Comparison of ENCODE assay signal across 8 mouse cellular contexts in the genomic region with DNA sequence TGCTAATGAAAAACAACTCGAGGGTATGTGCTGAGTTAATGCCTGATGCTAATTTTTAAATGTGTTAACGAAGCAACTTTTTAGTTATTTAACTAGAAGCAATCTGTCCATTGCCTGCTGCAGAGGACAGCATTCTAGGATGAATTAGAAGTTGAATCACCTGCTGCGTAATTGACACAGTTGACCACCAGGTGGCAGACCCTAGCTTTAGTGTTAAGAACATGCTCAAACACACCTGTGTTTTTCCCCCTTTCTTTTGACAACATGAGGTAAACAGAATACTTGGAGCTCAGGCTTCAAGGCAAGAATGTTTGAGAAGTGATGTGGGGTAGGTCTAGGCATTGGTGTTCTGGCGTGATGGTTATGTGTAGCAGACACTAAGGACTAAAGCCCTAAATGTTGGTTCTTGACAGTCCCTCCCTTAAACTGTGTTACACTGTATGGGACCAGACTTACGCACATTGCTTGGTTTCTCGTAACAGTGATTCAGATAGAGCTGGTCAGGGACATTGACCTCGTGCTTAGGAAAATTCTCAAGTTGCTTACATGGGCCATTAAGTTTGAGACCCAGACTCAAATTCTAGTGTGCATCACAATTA. TPM values are rescaled to one million over a fixed set of nuclear protein-coding genes. Genes with fewer than 3 reads are reported as not detected.
A peak's percentile ranks its signal among the peaks of the same experiment; 100 is the strongest.
DNase-seq lines count a peak whose midpoint lies in the region; ATAC-seq lines count a peak whose summit lies in the region.

No protein-coding gene starts in this region.

- no peaks in the 10 kb centered on the region for H3K9me3 ChIP-seq in intestine, embryonic 14.5 days (ENCODE audit: control insufficient read depth, low read length)
- H3K9me3 ChIP-seq in intestine, embryonic 16.5 days (ENCODE audit: control insufficient read depth, low read length): no peaks in the 10 kb centered on the region
- no peaks in the 10 kb centered on the region for H3K9me3 ChIP-seq in midbrain, embryonic 11.5 days (ENCODE audit: control insufficient read depth, low read length)

- ATAC-seq in intestine, embryonic 14.5 days (replicated peaks; ENCODE audit: low FRiP score, low TSS enrichment, low read depth): no peak
- ATAC-seq in intestine, embryonic 16.5 days: no peak
- peak; percentile 79 for ATAC-seq in granulocyte monocyte progenitor cell, adult 5-6 weeks (replicated peaks; ENCODE audit: poor library complexity, severe bottlenecking)
- ATAC-seq in midbrain, embryonic 11.5 days (ENCODE audit: low FRiP score): peak; percentile 71; the same call in 1 of the 2 replicates

- H3K36me3 ChIP-seq in intestine, embryonic 14.5 days (ENCODE audit: control insufficient read depth, insufficient read depth, low read length): peaks cover 31% of the 10 kb centered on the region
- peaks cover 15% of the 10 kb centered on the region; the same call in 1 of the 2 replicates for H3K36me3 ChIP-seq in intestine, embryonic 16.5 days (ENCODE audit: control insufficient read depth, insufficient read depth, low read length)
- H3K36me3 ChIP-seq in midbrain, embryonic 11.5 days (ENCODE audit: control insufficient read depth, insufficient read depth, low read length): no peaks in the 10 kb centered on the region; the same call in 1 of the 2 replicates

- WGBS in intestine, embryonic 14.5 days: 43% methylated on average over 7 of the region's 7 CpGs
- 46% methylated on average over 7 of the region's 7 CpGs for WGBS in intestine, embryonic 16.5 days
- 50% methylated on average over 7 of the region's 7 CpGs for WGBS in midbrain, embryonic 11.5 days

- no peak overlapping the region for H3K4me2 ChIP-seq in intestine, embryonic 14.5 days (ENCODE audit: low read length)
- H3K4me2 ChIP-seq in intestine, embryonic 16.5 days (ENCODE audit: low read depth, low read length): no peak overlapping the region
- no peak overlapping the region for H3K4me2 ChIP-seq in midbrain, embryonic 11.5 days

- no peaks in the 10 kb centered on the region for H3K27me3 ChIP-seq in intestine, embryonic 14.5 days (replicated peaks; ENCODE audit: control insufficient read depth, insufficient read depth, low read length)
- no peaks in the 10 kb centered on the region for H3K27me3 ChIP-seq in intestine, embryonic 16.5 days (replicated peaks; ENCODE audit: control insufficient read depth, insufficient read depth, low read length)
- H3K27me3 ChIP-seq in midbrain, embryonic 11.5 days (ENCODE audit: control insufficient read depth, insufficient read depth, low read length): no peaks in the 10 kb centered on the region

- no peak overlapping the region for H3K4me3 ChIP-seq in intestine, embryonic 14.5 days (ENCODE audit: low read depth, low read length)
- H3K4me3 ChIP-seq in intestine, embryonic 16.5 days (ENCODE audit: low read length): no peak overlapping the region
- no peak overlapping the region for H3K4me3 ChIP-seq in midbrain, embryonic 11.5 days (ENCODE audit: low read depth, low read length)

- no peak overlapping the region for H3K9ac ChIP-seq in intestine, embryonic 14.5 days (ENCODE audit: low read length)
- no peak overlapping the region for H3K9ac ChIP-seq in intestine, embryonic 16.5 days (ENCODE audit: low read depth, low read length)
- no peak overlapping the region for H3K9ac ChIP-seq in midbrain, embryonic 11.5 days (ENCODE audit: low read length)

- H3K27ac ChIP-seq in intestine, embryonic 14.5 days (ENCODE audit: low read depth): no peak overlapping the region
- no peak overlapping the region for H3K27ac ChIP-seq in intestine, embryonic 16.5 days (ENCODE audit: low read length)
- H3K27ac ChIP-seq in midbrain, embryonic 11.5 days (ENCODE audit: low read depth, low read length): no peak overlapping the region

- DNase-seq in intestine, embryonic 14.5 days (ENCODE audit: low spot score): peak; percentile 73
- peak; percentile 39 for DNase-seq in T-cell, adult 2 months (ENCODE audit: low spot score)
- DNase-seq in cerebellum, postnatal 14 days: peak; percentile 86 to 91
- peak; percentile 24 to 75 for DNase-seq in layer of hippocampus, adult 18-20 months (ENCODE audit: low spot score in 2 of 2)
- peak; percentile 90 for DNase-seq in midbrain, embryonic 11.5 days (ENCODE audit: low spot score, missing footprints)
- peak; percentile 19 to 70 for DNase-seq in spleen, postnatal 10 days (ENCODE audit: low spot score in 2 of 2)

- H3K4me1 ChIP-seq in intestine, embryonic 14.5 days (replicated peaks; ENCODE audit: control insufficient read depth, insufficient read depth, low read length): no peaks in the 10 kb centered on the region
- H3K4me1 ChIP-seq in intestine, embryonic 16.5 days (ENCODE audit: control insufficient read depth, insufficient read depth, low read length): no peaks in the 10 kb centered on the region
- H3K4me1 ChIP-seq in midbrain, embryonic 11.5 days (ENCODE audit: control insufficient read depth, insufficient read depth, low read length): no peaks in the 10 kb centered on the region

RNA-seq across cellular contexts. Expression of gene Igsf10, which starts 22.8 kb away (rescaled TPM):
- polyA plus RNA-seq in intestine, embryonic 14.5 days (2014; fragmentation: Nextera tagmentation; extraction: Ambion mirVana): 6.9 and 7.5 TPM in 2 replicates
- 4.9 and 5.3 TPM in 2 replicates for polyA plus RNA-seq in intestine, embryonic 16.5 days (2015; fragmentation: Nextera tagmentation; extraction: Ambion mirVana)
- total RNA-seq in granulocyte monocyte progenitor cell, adult 5-6 weeks (2014; fragmentation: Nextera tagmentation): not detected in 2 replicates
- not detected in 2 replicates for total RNA-seq in granulocyte monocyte progenitor cell, adult 5-6 weeks (2017)
- 1 to 10 TPM; 1.5 to 2.1 TPM for total RNA-seq in layer of hippocampus, adult 18-20 months (2021)
- polyA plus RNA-seq in midbrain, embryonic 11.5 days (2014; fragmentation: Nextera tagmentation; extraction: Ambion mirVana): 2.8 and 4.5 TPM in 2 replicates

RNA-seq across cellular contexts. Expression of gene P2ry12, which starts 58.7 kb away (rescaled TPM):
- 1.9 and 2.5 TPM in 2 replicates for polyA plus RNA-seq in intestine, embryonic 14.5 days (2014; fragmentation: Nextera tagmentation; extraction: Ambion mirVana)
- 1.7 and 2.2 TPM in 2 replicates for polyA plus RNA-seq in intestine, embryonic 16.5 days (2015; fragmentation: Nextera tagmentation; extraction: Ambion mirVana)
- not detected in 2 replicates for total RNA-seq in granulocyte monocyte progenitor cell, adult 5-6 weeks (2014; fragmentation: Nextera tagmentation)
- total RNA-seq in granulocyte monocyte progenitor cell, adult 5-6 weeks (2017): not detected in 2 replicates
- 10 to 100 TPM; 42.4 to 44.3 TPM for total RNA-seq in layer of hippocampus, adult 18-20 months (2021)
- polyA plus RNA-seq in midbrain, embryonic 11.5 days (2014; fragmentation: Nextera tagmentation; extraction: Ambion mirVana): 2.7 and 3.9 TPM in 2 replicates

Comparison
In these comparisons a context has a peak if more than half of its experiments do, and no peak if none do; other contexts are left out.
1. ATAC-seq: peak in granulocyte monocyte progenitor cell, adult 5-6 weeks (single experiment) and midbrain, embryonic 11.5 days (single experiment); none in intestine, embryonic 14.5 days (single experiment) and intestine, embryonic 16.5 days (single experiment).
2. DNase-seq: peak in every context shown above with its lines; median percentile 90 in midbrain, embryonic 11.5 days; 88 in cerebellum, postnatal 14 days; 73 in intestine, embryonic 14.5 days; 50 in layer of hippocampus, adult 18-20 months; 44 in spleen, postnatal 10 days; 39 in T-cell, adult 2 months.